Mouse (Mus musculus): ENCODE data around the gene Cox8a. TPM values are rescaled to one million over a fixed set of nuclear protein-coding genes. Genes with fewer than 3 reads are reported as not detected.

Gene Cox8a
- polyA plus RNA-seq, 1 experiment from 2014 or later: 1,508 TPM

DNA sequence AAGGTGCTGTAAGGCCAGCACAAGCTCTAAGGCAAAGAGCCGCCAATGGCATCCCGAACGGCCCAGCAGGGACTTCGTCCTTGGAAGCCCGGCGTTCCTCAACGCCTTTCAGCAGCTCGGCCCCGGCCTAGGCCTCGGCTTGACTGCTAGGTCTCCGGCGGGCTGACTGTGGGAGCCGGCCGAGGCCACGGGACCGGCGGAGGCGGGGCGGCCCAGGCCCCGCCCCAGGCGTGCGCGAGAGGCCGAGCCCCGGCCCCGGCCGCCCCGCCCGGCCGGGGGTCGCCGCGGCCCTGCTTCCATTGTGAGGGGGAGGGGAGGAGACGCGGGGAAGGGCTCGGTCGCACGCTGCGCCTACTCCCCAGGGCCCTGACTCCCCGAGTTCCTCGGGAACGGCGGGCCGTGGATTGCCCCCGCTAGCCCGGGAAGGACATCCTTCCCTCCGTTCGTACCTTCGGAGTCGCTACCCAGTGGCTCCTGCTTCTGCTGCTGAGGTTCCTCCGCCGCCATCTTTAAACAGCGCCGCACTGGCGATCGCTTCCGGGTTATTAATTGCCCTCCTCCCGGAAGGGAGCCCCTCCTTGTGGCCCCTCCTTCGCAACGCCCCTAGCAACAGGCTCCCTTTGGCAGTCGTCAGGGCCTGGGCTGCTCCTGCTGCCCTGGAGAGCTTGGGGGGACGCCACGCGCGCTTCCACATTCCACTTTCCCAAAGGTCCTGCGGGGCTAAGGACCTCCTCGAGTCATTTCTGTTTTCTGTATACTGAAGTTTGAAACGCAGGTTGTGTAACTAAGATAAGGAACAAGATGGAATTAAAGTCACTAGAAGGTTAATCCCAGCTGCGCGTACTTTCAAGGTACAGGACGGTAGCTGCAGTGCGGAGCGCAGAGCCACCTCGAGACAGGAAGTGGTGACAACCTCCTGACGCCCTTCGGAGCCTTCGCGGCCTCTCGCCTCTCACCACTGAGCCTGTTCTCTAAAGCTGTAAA, 11.4 kb downstream of the Cox8a start, which contains the start of gene Otub1:
Gene Otub1 (minus strand): TSS at position 564 of the 984 bp plus-strand sequence.
- Histone ChIP-seq H3K4me1 (ENCODE audit: control insufficient read depth, insufficient read depth, low read length) (peaks cover 25% of the 10 kb centered on the region), H3K36me3 (ENCODE audit: control insufficient read depth, insufficient read depth, low read length) (peaks cover 9% of the 10 kb centered on the region; the same call in 1 of the 2 replicates), H3K9ac (ENCODE audit: low read depth, low read length) (peak within 1 kb of the TSS; percentile 92), H3K9me3 (ENCODE audit: control insufficient read depth, low read length) (no peaks in the 10 kb centered on the region), H3K27ac (ENCODE audit: low read length) (peak within 1 kb of the TSS; percentile 99), H3K27me3 (replicated peaks; ENCODE audit: control insufficient read depth, insufficient read depth, low read length) (no peaks in the 10 kb centered on the region), H3K4me3 (ENCODE audit: low read length) (peak within 1 kb of the TSS; percentile 88), H3K4me2 (ENCODE audit: low read depth, low read length) (peak within 1 kb of the TSS; percentile 88)
- ATAC-seq: peak; percentile 99
- under 1% methylated on average over 78 of the region's 79 CpGs for WGBS

DNA sequence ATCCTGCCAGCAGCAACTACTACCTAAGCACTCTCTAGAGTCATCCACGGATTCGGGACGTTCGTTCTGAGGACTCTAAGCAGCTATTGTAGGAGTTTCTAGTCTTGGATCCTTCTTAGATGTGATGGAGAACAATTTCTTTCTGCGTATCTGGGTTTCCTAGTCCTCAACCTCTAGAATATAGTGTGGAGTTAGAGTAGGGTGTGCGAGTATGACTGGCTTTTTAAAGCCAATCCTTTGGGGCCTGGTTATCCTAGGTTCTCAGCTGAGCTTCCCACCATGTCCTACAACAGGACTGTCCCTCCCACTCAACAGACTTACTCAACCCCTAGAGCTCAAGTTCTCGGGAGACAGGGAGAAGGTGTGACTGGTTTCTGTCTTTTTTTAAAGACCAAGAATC, 12.1 kb downstream of the Cox8a start:
- Histone ChIP-seq H3K4me3 (ENCODE audit: low read length) (peak overlapping the region; percentile 88), H3K27me3 (replicated peaks; ENCODE audit: control insufficient read depth, insufficient read depth, low read length) (no peaks in the 10 kb centered on the region), H3K9ac (ENCODE audit: low read depth, low read length) (peak overlapping the region; percentile 92), H3K4me2 (ENCODE audit: low read depth, low read length) (peak overlapping the region; percentile 88), H3K9me3 (ENCODE audit: control insufficient read depth, low read length) (no peaks in the 10 kb centered on the region), H3K27ac (ENCODE audit: low read length) (peak overlapping the region; percentile 99), H3K4me1 (ENCODE audit: control insufficient read depth, insufficient read depth, low read length) (peaks cover 25% of the 10 kb centered on the region), H3K36me3 (ENCODE audit: control insufficient read depth, insufficient read depth, low read length) (peaks cover 9% of the 10 kb centered on the region; the same call in 1 of the 2 replicates)
- WGBS: 23% methylated on average over 7 of the region's 7 CpGs
- peak; percentile 7; the same call in 1 of the 2 replicates for ATAC-seq

- Histone ChIP-seq H3K9me3 (ENCODE audit: control insufficient read depth, low read length) (no peaks in the 10 kb centered on the region), H3K4me1 (ENCODE audit: control insufficient read depth, insufficient read depth, low read length) (peaks cover 25% of the 10 kb centered on the region), H3K27me3 (replicated peaks; ENCODE audit: control insufficient read depth, insufficient read depth, low read length) (no peaks in the 10 kb centered on the region), H3K36me3 (ENCODE audit: control insufficient read depth, insufficient read depth, low read length) (peaks cover 11% of the 10 kb centered on the region; the same call in 1 of the 2 replicates), H3K9ac (ENCODE audit: low read depth, low read length) (peak overlapping the region; percentile 92), H3K27ac (ENCODE audit: low read length) (peak overlapping the region; percentile 99), H3K4me3 (ENCODE audit: low read length) (peak overlapping the region; percentile 88), H3K4me2 (ENCODE audit: low read depth, low read length) (peak overlapping the region; percentile 88)
- no peak for ATAC-seq
- 55% methylated on average over 2 of the region's 2 CpGs for WGBS
Measured at GRCm38 (mm10) chr19:7204898-7205297, 12.5 kb downstream of the Cox8a start.

- 61% methylated on average over 1 of the region's 1 CpGs for WGBS
- H3K4me2 ChIP-seq (ENCODE audit: low read depth, low read length): no peak overlapping the region
- H3K27ac ChIP-seq (ENCODE audit: low read length): no peak overlapping the region
- no peak overlapping the region for H3K4me3 ChIP-seq (ENCODE audit: low read length)
- H3K9ac ChIP-seq (ENCODE audit: low read depth, low read length): no peak overlapping the region
- H3K36me3 ChIP-seq (ENCODE audit: control insufficient read depth, insufficient read depth, low read length): peaks cover 28% of the 10 kb centered on the region
- H3K4me1 ChIP-seq (ENCODE audit: control insufficient read depth, insufficient read depth, low read length): peaks cover 30% of the 10 kb centered on the region
- no peak for ATAC-seq
- no peaks in the 10 kb centered on the region for H3K9me3 ChIP-seq (ENCODE audit: control insufficient read depth, low read length)
- no peaks in the 10 kb centered on the region for H3K27me3 ChIP-seq (replicated peaks; ENCODE audit: control insufficient read depth, insufficient read depth, low read length)
Measured at GRCm38 (mm10) chr19:7200427-7200826, 17.0 kb downstream of the Cox8a start.

DNA sequence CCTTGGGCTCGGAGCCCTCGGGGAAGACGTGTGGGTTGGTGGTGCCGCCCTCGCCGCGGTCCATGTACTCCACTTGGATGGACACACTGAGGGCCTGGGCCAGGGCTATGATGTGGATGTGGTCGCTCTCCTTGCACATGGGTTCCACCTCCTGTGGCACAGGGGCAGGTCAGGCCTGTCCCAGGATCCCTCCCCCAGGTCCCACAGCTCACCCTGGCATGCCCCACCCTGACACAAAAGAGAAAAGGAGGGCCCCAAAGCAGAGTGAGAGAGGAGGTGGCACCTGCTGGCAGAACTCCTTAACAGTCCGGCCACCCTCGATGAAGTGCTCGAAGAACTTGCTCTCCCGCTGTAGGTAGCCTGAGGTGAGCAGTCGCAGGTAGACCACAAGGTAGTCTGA, 18.3 kb downstream of the Cox8a start:
- Histone ChIP-seq H3K4me1 (ENCODE audit: control insufficient read depth, insufficient read depth, low read length) (peaks cover 17% of the 10 kb centered on the region), H3K27ac (ENCODE audit: low read length) (no peak overlapping the region), H3K9me3 (ENCODE audit: control insufficient read depth, low read length) (no peaks in the 10 kb centered on the region), H3K9ac (ENCODE audit: low read depth, low read length) (no peak overlapping the region; the same call in 1 of the 2 replicates), H3K4me3 (ENCODE audit: low read length) (no peak overlapping the region), H3K4me2 (ENCODE audit: low read depth, low read length) (no peak overlapping the region), H3K27me3 (replicated peaks; ENCODE audit: control insufficient read depth, insufficient read depth, low read length) (no peaks in the 10 kb centered on the region), H3K36me3 (ENCODE audit: control insufficient read depth, insufficient read depth, low read length) (peaks cover 28% of the 10 kb centered on the region)
- WGBS: 93% methylated on average over 13 of the region's 13 CpGs
- ATAC-seq: no peak

DNA sequence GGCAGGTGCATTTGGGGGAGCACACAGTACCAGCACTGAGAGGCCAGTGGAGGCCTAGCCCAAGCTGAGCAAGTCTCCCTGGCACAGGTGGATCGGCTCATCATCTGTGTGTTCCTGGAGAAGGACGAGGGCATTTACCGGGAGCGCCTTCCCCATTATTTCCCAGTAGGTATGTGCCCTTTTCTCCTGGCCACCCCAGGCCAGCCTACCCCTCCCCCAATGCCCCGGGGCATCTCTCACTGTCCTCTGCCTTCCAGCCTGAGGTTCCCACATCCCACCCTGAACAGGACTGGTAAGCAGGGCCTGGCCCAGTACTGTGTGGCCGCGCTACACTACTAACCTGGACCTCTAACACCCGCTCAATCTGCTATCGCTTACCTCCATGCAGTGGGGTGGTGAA, 20.0 kb downstream of the Cox8a start:
- Histone ChIP-seq H3K36me3 (ENCODE audit: control insufficient read depth, insufficient read depth, low read length) (peaks cover 19% of the 10 kb centered on the region), H3K27ac (ENCODE audit: low read length) (no peak overlapping the region), H3K9me3 (ENCODE audit: control insufficient read depth, low read length) (no peaks in the 10 kb centered on the region), H3K4me1 (ENCODE audit: control insufficient read depth, insufficient read depth, low read length) (peaks cover 17% of the 10 kb centered on the region), H3K9ac (ENCODE audit: low read depth, low read length) (0 out of 2 replicates have a peak overlapping the region, but pooled peaks have one; percentile 24), H3K4me2 (ENCODE audit: low read depth, low read length) (no peak overlapping the region), H3K27me3 (replicated peaks; ENCODE audit: control insufficient read depth, insufficient read depth, low read length) (no peaks in the 10 kb centered on the region), H3K4me3 (ENCODE audit: low read length) (no peak overlapping the region)
- WGBS: 82% methylated on average over 9 of the region's 9 CpGs
- peak; percentile 29; the same call in 1 of the 2 replicates for ATAC-seq

GRCm38 (mm10) chr19:7196741-7197270, 20.6 kb downstream of the Cox8a start:
- ATAC-seq: peak; percentile 65
- Histone ChIP-seq H3K9me3 (ENCODE audit: control insufficient read depth, low read length) (no peaks in the 10 kb centered on the region), H3K27ac (ENCODE audit: low read length) (no peak overlapping the region), H3K36me3 (ENCODE audit: control insufficient read depth, insufficient read depth, low read length) (peaks cover 19% of the 10 kb centered on the region), H3K27me3 (replicated peaks; ENCODE audit: control insufficient read depth, insufficient read depth, low read length) (no peaks in the 10 kb centered on the region), H3K4me2 (ENCODE audit: low read depth, low read length) (no peak overlapping the region), H3K9ac (ENCODE audit: low read depth, low read length) (no peak overlapping the region), H3K4me3 (ENCODE audit: low read length) (no peak overlapping the region), H3K4me1 (ENCODE audit: control insufficient read depth, insufficient read depth, low read length) (peaks cover 21% of the 10 kb centered on the region)
- 25% methylated on average over 17 of the region's 17 CpGs for WGBS

DNA sequence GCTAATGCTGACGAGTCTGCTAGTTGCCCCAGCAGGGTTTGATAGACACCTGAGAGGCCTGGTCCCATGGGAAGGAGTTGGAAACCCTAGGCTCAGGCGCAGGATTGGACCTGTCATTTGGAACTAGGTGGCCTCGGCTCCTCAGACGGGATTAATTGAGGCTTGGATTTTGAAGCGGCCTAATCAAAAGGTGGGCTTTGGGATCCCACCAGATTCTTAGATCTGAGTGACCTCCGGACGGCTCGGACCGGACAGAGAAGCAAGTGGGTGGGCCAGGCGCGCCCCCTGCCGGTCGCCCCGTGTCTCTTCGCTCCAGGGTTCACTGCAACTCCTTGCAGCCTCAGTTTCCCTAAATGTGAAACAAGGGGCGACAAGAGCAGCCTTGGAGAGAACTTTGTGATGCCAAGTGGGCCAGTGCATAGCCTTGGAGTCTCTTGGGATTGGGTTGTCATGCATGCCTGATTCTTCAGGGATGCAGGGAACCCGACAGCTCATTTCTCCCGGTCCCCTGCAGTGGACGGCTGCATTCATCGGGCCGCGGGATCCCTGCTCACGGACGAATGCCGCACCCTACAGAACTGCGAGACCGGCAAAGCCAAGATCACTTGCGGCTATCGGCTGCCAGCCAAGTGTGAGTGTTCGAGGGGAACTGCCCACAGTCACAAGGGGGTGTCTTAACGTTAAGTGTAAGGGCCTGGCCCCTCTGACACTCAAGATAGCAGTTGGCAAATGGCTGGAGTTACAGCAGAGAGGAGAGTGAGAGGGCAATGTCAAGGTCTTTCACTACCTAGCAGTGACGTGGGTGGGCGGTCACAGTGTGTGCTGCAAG, 21.3 kb downstream of the Cox8a start:
- Histone ChIP-seq H3K4me3 (ENCODE audit: low read length) (no peak overlapping the region), H3K4me2 (ENCODE audit: low read depth, low read length) (no peak overlapping the region), H3K9me3 (ENCODE audit: control insufficient read depth, low read length) (no peaks in the 10 kb centered on the region), H3K27me3 (replicated peaks; ENCODE audit: control insufficient read depth, insufficient read depth, low read length) (no peaks in the 10 kb centered on the region), H3K4me1 (ENCODE audit: control insufficient read depth, insufficient read depth, low read length) (peaks cover 28% of the 10 kb centered on the region), H3K36me3 (ENCODE audit: control insufficient read depth, insufficient read depth, low read length) (peaks cover 19% of the 10 kb centered on the region), H3K27ac (ENCODE audit: low read length) (no peak overlapping the region), H3K9ac (ENCODE audit: low read depth, low read length) (no peak overlapping the region)
- ATAC-seq: peak; percentile 4; the same call in 1 of the 2 replicates
- 21% methylated on average over 33 of the region's 33 CpGs for WGBS

Data from intestine, embryonic 16.5 days (tissue).